Mouse (Mus musculus) layer of hippocampus, postnatal 25 days (tissue): Measurements from ENCODE around the gene Scn8a. TPM values are rescaled to one million over a fixed set of nuclear protein-coding genes. Genes with fewer than 3 reads are reported as not detected.

Source experiments
- DNase-seq, 2 experiments: peaks; one replicate each; pipeline ENCODE4 v3.0.0; 2022; ENCODE audit warnings: mixed read lengths in 2 of 2, low spot score in 1 of 2; ENCODE audit errors: extremely low spot score in 1 of 2
- total RNA-seq, 2 experiments: library from RNA; stranded (reverse); gene quantifications; 2 replicates each; pipeline ENCODE4 v1.2.3; 2021

The Scn8a gene
- total RNA-seq, 2 experiments from 2014 or later, result 202 to 260 TPM

- DNase-seq, result no peak
Observed at GRCm38 (mm10) chr15:100952292-100952691, 82.6 kb downstream of the Scn8a start.

GRCm38 (mm10) chr15:100952854-100953253, 83.2 kb downstream of the Scn8a start:
- no peak for DNase-seq

- DNase-seq, result no peak
Observed at GRCm38 (mm10) chr15:100953955-100954354, 84.3 kb downstream of the Scn8a start.

GRCm38 (mm10) chr15:100954751-100955150, 85.1 kb downstream of the Scn8a start:
- no peak for DNase-seq

- no peak for DNase-seq
Observed at GRCm38 (mm10) chr15:100960958-100961357, 91.3 kb downstream of the Scn8a start.

- no peak for DNase-seq
Observed at GRCm38 (mm10) chr15:100961561-100961960, 91.9 kb downstream of the Scn8a start.

- DNase-seq, result peak in 1 of 2 experiments; percentile 54
Observed at GRCm38 (mm10) chr15:100971443-100971842, 101.8 kb downstream of the Scn8a start.

GRCm38 (mm10) chr15:100972795-100973194, 103.1 kb downstream of the Scn8a start:
- DNase-seq, result no peak

- no peak for DNase-seq
Observed at GRCm38 (mm10) chr15:100974679-100975078, 105.0 kb downstream of the Scn8a start.

- DNase-seq, result peak; percentile 46 to 52
Observed at GRCm38 (mm10) chr15:100983427-100984153, 113.9 kb downstream of the Scn8a start.

- DNase-seq, result no peak
Observed at GRCm38 (mm10) chr15:100984154-100984893, 114.7 kb downstream of the Scn8a start.

- no peak for DNase-seq
Observed at GRCm38 (mm10) chr15:100986479-100986878, 116.8 kb downstream of the Scn8a start.

GRCm38 (mm10) chr15:100987031-100987430, 117.4 kb downstream of the Scn8a start:
- no peak for DNase-seq

- DNase-seq, result no peak
Observed at GRCm38 (mm10) chr15:100990283-100990682, 120.6 kb downstream of the Scn8a start.

- peak in 1 of 2 experiments; percentile 29 for DNase-seq
Observed at GRCm38 (mm10) chr15:100997090-100997489, 127.4 kb downstream of the Scn8a start.

- DNase-seq, result no peak
Observed at GRCm38 (mm10) chr15:101001685-101002084, 132.0 kb downstream of the Scn8a start.

GRCm38 (mm10) chr15:101002466-101002865, 132.8 kb downstream of the Scn8a start:
- DNase-seq, result no peak

GRCm38 (mm10) chr15:101004538-101004937, 134.9 kb downstream of the Scn8a start:
- DNase-seq, result no peak

- DNase-seq, result no peak
Observed at GRCm38 (mm10) chr15:101005717-101006116, 136.1 kb downstream of the Scn8a start.

GRCm38 (mm10) chr15:101006251-101007040, 136.8 kb downstream of the Scn8a start:
- DNase-seq, result no peak

GRCm38 (mm10) chr15:101007236-101007635, 137.6 kb downstream of the Scn8a start:
- no peak for DNase-seq
